Mouse (Mus musculus) left cerebral cortex, postnatal 36 days (tissue): ENCODE results near the gene Bhlhb9. TPM values are rescaled to one million over a fixed set of nuclear protein-coding genes. Genes with fewer than 3 reads are reported as not detected.

Experiments
- DNase-seq, 2 experiments: peaks; one replicate each; pipeline ENCODE4 v3.0.0; 2021 to 2022; ENCODE audit warnings: low spot score in 2 of 2, mixed read lengths in 1 of 2
- intact Hi-C: fragments of 180-260 bp; cut with DNase I; formaldehyde crosslinking; loops from one replicate; pipeline ENCODE4 v1.15.1; 2025
- microRNA-seq: library from miRNA; unstranded; fragments of <30 nt; microRNA quantifications from one replicate; pipeline ENCODE4 v1.2.0, GENCODE M21; 2022
- total RNA-seq, 2 experiments: library from RNA; stranded (reverse); gene quantifications; 2 replicates each; pipeline ENCODE4 v1.2.3; 2021

Bhlhb9 gene
- total RNA-seq, 2 experiments from 2014 or later, result 56.2 to 75.5 TPM

DNA sequence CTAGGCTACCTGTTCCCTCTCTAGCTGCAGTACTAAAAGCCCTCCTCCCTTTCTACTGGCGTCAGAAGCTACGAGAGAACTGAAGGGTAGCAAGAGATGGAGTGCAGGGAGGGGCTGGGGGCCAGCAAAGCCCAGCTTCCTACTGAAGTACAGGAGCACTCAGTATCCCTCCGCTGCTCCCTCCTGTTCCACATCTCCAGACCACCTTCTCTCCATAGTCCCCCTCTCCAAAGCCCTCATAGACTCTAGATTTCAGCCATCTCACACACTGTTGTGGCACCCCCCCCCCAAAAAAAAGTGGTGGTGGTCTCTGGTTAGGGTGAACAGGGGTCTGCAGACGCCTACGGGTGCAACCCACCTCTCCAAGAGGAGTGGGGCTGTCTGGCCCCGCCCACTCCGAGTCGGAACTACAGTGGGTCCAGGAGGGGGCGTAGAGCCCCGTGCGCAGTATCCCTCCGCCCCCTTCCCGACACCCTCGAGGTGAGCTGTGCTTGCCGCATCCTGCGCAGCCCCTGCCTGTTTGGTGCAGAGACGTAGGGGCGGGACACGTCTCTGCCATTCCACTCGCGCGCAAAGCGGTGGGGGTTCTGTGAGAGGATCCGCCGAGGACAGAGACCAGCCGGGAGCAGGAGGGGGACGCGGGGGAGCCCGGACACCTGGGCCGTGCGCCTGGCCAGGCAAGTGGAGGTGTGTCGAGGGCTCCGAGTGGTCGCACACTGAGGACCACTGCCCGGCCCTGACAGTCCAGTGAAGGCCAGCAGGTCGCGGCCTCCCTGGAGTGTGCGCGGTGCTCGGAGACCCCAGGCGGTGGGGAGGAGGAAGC lies 88.2 kb downstream of the Bhlhb9 start:
- DNase-seq, result peak; percentile 80 to 82
- intact Hi-C loops, result loop anchor here (5.0 kb wide), 2 partner anchors 47 to 77 kb away; no protein-coding TSS in a partner anchor

DNA sequence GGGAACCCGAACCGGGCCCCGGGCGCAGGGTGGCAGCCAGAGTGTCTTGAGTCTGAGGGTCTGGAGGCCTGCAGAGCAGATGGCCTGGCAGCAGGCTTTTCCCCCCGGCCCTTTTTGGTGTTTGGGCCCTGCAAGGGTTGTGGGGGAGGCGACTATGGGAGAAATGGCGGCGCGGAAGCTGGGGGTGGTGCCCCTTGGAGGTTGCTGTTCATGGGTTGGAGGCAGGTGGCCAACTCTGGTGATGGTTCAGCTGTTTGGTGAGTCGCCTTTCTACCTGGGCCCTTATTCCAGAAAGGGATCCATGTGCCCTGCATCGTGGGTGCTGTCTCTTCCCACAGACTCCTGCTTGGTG lies 88.8 kb downstream of the Bhlhb9 start:
- intact Hi-C loops, result loop anchor here (5.0 kb wide), 2 partner anchors 46 to 76 kb away; no protein-coding TSS in a partner anchor

DNA sequence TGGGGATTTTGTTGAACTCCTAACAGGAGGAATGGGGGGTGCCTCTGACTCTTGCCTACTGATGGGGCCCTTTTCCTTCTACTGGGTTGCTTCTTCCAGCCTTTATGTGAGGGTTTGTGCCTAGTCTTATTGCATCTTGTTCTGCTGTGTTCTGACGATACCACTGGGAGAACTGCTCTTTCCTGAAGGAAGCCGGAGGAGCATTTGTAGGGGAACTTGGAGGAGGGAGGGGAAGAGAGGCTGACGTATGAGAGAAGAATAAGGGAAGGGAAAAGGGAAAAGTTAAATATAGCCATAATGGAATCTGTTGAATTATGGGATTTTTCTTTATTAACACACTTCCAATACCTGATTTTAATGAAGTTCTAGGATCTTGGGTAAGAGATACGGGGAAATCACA lies 119.2 kb downstream of the Bhlhb9 start:
- intact Hi-C loops, result no loop called here
- no peak for DNase-seq

More for the DNA sequence above, 88.8 kb downstream of the Bhlhb9 start:
- DNase-seq, result no peak

DNA sequence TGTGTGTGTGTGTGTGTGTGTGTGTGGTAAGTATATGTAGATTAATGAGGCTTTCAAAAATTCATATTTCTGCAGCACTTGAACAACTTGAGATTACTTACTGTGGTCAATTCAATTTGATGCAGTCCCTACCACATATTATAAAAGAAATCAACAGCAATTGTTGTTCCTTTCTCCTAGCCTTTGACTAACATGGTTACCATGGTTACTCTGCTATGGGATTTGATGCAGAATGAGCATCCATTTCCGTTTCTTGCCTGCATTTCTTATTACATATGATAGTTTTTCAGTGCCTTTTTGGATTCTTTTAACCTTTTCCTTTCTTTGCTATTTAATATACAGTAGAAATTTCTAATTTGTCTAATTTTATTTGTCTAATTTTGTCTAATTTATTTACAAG lies 119.7 kb downstream of the Bhlhb9 start:
- DNase-seq, result no peak
- intact Hi-C loops, result no loop called here

DNA sequence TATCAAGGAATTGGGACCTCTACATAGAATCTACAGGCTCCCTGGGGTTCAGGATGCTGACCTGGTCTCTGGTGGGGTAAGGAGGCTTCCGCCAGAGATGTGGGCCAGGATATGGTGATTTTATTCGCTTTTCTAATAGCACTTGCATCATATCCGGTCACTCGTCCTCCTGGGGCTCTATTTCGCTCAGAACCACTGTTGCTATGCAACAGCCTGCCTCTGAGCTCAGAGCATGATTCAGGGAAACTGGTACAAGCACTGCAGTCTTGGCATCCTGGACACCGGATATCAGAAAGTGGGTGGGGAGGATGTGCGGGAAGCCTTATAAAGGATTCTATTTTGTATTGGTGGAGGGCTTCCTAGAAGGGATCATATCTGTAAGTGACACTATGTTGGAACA lies 124.8 kb downstream of the Bhlhb9 start:
- peak; percentile 22 to 27 for DNase-seq
- intact Hi-C loops, result no loop called here

DNA sequence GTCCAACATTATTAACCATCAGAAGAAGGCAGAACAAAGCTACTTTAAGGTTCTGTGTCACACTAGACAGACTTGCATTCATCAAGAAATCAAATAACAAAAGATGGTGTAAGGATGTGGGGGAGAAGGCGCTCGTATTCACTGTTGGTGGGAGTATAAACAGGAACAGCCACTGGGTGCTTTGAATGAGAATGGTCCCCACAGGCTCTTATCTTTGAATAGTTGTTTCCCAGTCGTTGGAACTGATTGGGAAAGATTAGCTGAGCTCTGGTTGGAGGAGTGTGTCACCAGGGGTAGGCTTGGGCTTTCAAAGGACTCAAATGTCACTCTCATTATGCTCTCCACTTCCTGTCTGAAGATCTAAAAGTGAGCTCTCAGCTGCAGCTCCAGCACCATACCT lies 128.5 kb downstream of the Bhlhb9 start:
- intact Hi-C loops, result no loop called here
- DNase-seq, result no peak

DNA sequence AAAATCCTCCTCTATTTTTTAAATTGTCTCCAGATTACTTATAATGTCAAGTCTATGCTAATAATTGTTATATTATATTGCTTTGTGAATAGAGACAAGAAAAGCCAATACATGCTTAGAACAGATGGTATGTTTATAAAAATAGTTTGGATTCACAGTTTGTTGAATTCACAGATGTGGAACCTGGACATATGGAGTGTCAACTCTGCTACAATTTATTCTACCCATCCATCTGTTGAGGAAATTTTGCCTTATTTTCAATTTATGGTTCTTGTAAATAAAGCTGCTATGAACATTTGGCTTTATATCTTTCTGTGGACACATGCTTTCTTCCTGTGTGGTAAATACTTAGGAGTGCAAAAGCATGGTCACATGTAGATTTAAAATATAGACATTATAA lies 131.2 kb downstream of the Bhlhb9 start:
- intact Hi-C loops, result no loop called here
- DNase-seq, result no peak

DNA sequence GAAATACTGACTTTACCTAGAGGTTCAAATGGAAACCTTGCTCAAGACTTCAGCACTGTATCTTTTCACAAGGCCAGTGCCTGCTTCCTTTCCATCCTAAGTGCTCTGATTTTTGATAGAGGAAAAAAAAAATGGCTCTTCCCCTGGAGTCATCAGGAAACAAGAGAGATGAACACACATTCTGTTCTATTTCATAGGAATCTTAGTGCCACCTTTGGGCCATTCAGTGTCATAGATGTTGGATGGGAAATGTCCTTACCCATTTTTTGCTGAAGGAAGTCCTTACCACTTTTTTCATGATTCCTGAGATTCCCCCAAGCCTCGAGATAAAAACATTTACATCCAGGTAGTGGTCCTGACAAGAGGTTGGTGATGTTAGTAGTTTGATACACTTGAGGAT lies 139.1 kb downstream of the Bhlhb9 start:
- no peak for DNase-seq
- intact Hi-C loops, result no loop called here

Small RNA genes within 50 kb of the gene (microRNA-seq; reads per million reads assigned to microRNA genes)
- not detected for gene Mir1970

Other genes starting within 250 kb of the Bhlhb9 start
- gene Nxf7, start 198.8 kb upstream of the Bhlhb9 start, total RNA-seq, result 1 to 10 TPM; 4.1 to 4.4 TPM
- not detected for gene Prame, start 169.9 kb upstream of the Bhlhb9 start, total RNA-seq
- gene Tcp11x2, start 103.8 kb upstream of the Bhlhb9 start, total RNA-seq, result not detected
- not detected for gene Tmsb15a, start 72.3 kb upstream of the Bhlhb9 start, total RNA-seq
- gene Armcx5, start 54.9 kb upstream of the Bhlhb9 start, total RNA-seq, result 10 to 100 TPM; 32.4 to 37.3 TPM
- gene Gprasp1, start 54.9 kb upstream of the Bhlhb9 start, total RNA-seq, result 100 to 1,000 TPM; 309 to 361 TPM
- 100 to 1,000 TPM; 161 to 199 TPM for gene Gprasp2, start 41.4 kb downstream of the Bhlhb9 start, total RNA-seq
- gene Arxes2, start 196.2 kb downstream of the Bhlhb9 start, total RNA-seq, result 10 to 100 TPM; 57.8 to 69.1 TPM
- 10 to 100 TPM; 33.7 to 39.1 TPM for gene Arxes1, start 235.8 kb downstream of the Bhlhb9 start, total RNA-seq